Mouse (Mus musculus) midbrain, embryonic 15.5 days (tissue): ENCODE results near the gene S100a4. TPM values are rescaled to one million over a fixed set of nuclear protein-coding genes. Genes with fewer than 3 reads are reported as not detected.

ENCODE experiments used
- ATAC-seq: fragments of 200-750 bp; cut with Nextera tagmentation; replicated peaks from 2 replicates; pipeline ENCODE4 v1.8.0; 2017; ENCODE audit warnings: moderate TSS enrichment
- H3K27ac ChIP-seq: fragments of 300-500 bp; sonication (generic); 2 replicates; pipeline ENCODE4 v1.5.1; 2015; ENCODE audit warnings: mild to moderate bottlenecking, inconsistent platforms
- H3K27me3 ChIP-seq: fragments of 300-500 bp; sonication (generic); replicated peaks from 2 replicates; pipeline ENCODE4 v1.6.1; 2015; ENCODE audit warnings: inconsistent platforms
- H3K36me3 ChIP-seq: fragments of 300-500 bp; sonication (generic); replicated peaks from 2 replicates; pipeline ENCODE4 v1.6.1; 2015; ENCODE audit warnings: inconsistent platforms
- H3K4me1 ChIP-seq: fragments of 300-500 bp; sonication (generic); 2 replicates; pipeline ENCODE4 v1.6.1; 2015; ENCODE audit warnings: inconsistent platforms
- H3K4me2 ChIP-seq: fragments of 300-500 bp; sonication (generic); 2 replicates; pipeline ENCODE4 v1.6.1; 2015; ENCODE audit warnings: inconsistent platforms, mild to moderate bottlenecking, moderate library complexity
- H3K4me3 ChIP-seq: fragments of 300-500 bp; sonication (generic); 2 replicates; pipeline ENCODE4 v1.5.1; 2015; ENCODE audit warnings: mild to moderate bottlenecking, inconsistent platforms
- H3K9ac ChIP-seq: fragments of 300-500 bp; sonication (generic); 2 replicates; pipeline ENCODE4 v1.6.1; 2015; ENCODE audit warnings: mild to moderate bottlenecking, inconsistent platforms
- H3K9me3 ChIP-seq: fragments of 300-500 bp; sonication (generic); 2 replicates; pipeline ENCODE4 v1.6.1; 2016; ENCODE audit warnings: inconsistent platforms
- WGBS: fragments of 180-500 bp; shearing (Covaris S2); methylation state at CpG from one replicate; pipeline ENCODE4 v1.1.7; 2015; ENCODE audit warnings: mixed read lengths; 5-methylcytosine and 5-hydroxymethylcytosine counted together
- polyA plus RNA-seq: library from polyadenylated mRNA; unstranded; fragments of >200 nt; fragmentation: Nextera tagmentation; extraction: Ambion mirVana; gene quantifications from 2 replicates; pipeline ENCODE4 v1.2.1, GENCODE M21; 2015

The S100a4 gene
- polyA plus RNA-seq, 1 experiment from 2014 or later = 0.52 TPM

DNA sequence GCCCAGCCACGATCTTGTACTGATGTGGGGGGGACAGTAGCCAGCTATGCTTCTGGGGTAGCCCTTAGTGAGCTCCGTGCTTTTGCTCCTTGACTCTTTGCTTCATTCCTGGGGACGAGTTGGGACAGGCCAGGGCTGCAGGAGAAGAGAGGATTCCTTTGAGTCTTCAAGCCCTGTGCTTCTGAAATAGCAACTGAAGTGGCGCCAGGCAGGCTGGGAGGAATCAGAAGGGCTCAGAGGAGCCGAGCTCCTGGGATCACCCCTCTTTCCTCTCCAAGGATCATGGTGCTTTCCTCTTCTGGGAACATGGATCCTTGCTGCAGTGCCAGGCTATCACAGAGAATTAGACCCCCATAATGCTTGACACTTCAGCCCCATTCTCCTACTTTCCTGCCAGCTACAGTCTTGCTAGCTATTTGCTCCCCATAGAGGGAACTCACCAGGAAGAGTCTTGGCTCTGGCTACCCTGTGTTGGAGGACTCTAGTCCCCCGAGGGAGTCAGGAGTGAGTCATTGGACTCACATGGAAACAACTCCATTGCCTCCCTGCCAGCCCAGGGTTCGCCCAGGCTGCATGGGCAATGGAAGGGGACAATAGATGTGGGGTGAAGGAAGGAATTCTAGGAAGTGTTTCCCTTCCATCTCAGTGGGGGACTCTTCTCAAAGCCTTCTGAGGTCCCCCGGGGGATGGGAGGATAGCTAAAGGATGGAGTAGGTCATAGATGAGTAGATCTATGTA is 2.9 kb upstream of the S100a4 start:
- Histone ChIP-seq H3K4me1 (no peaks in the 10 kb centered on the region), H3K9ac (no peak overlapping the region), H3K4me3 (no peak overlapping the region), H3K27ac (no peak overlapping the region), H3K27me3 (no peaks in the 10 kb centered on the region), H3K36me3 (no peaks in the 10 kb centered on the region), H3K9me3 (no peaks in the 10 kb centered on the region), H3K4me2 (no peak overlapping the region)
- WGBS = 83% methylated on average over 8 of the region's 8 CpGs
- no peak for ATAC-seq

GRCm38 (mm10) chr3:90601486-90602110 is 2.0 kb upstream of the S100a4 start, which contains the start of gene Gm42674:
Gm42674 (plus strand) TSS chr3:90601904.
- H3K4me2 ChIP-seq = no peak within 1 kb of the TSS
- 88% methylated on average over 11 of the region's 11 CpGs for WGBS
- H3K4me3 ChIP-seq = no peak within 1 kb of the TSS
- ATAC-seq = no peak
- no peaks in the 10 kb centered on the region for H3K36me3 ChIP-seq
- H3K27me3 ChIP-seq = no peaks in the 10 kb centered on the region
- no peak within 1 kb of the TSS for H3K9ac ChIP-seq
- no peak within 1 kb of the TSS for H3K27ac ChIP-seq
- H3K4me1 ChIP-seq = no peaks in the 10 kb centered on the region
- no peaks in the 10 kb centered on the region for H3K9me3 ChIP-seq

GRCm38 (mm10) chr3:90604416-90604815 is 845 bp downstream of the S100a4 start:
- WGBS = 64% methylated on average over 4 of the region's 4 CpGs
- ATAC-seq = 0 out of 2 replicates have a peak, but pooled peaks have one; percentile 14
- H3K9me3 ChIP-seq = no peaks in the 10 kb centered on the region

GRCm38 (mm10) chr3:90605049-90605448 is 1.5 kb downstream of the S100a4 start:
- no peak overlapping the region for H3K4me3 ChIP-seq
- ATAC-seq = no peak
- no peak overlapping the region for H3K27ac ChIP-seq
- no peak overlapping the region for H3K9ac ChIP-seq
- no peaks in the 10 kb centered on the region for H3K27me3 ChIP-seq
- WGBS = 83% methylated on average over 3 of the region's 3 CpGs
- H3K36me3 ChIP-seq = no peaks in the 10 kb centered on the region
- no peaks in the 10 kb centered on the region for H3K4me1 ChIP-seq
- no peak overlapping the region for H3K4me2 ChIP-seq
- H3K9me3 ChIP-seq = no peaks in the 10 kb centered on the region

More at GRCm38 (mm10) chr3:90604416-90604815, 845 bp downstream of the S100a4 start:
- Histone ChIP-seq H3K4me3 (no peak overlapping the region), H3K4me1 (no peaks in the 10 kb centered on the region), H3K36me3 (no peaks in the 10 kb centered on the region), H3K27ac (no peak overlapping the region), H3K9ac (no peak overlapping the region), H3K4me2 (no peak overlapping the region), H3K27me3 (no peaks in the 10 kb centered on the region)

DNA sequence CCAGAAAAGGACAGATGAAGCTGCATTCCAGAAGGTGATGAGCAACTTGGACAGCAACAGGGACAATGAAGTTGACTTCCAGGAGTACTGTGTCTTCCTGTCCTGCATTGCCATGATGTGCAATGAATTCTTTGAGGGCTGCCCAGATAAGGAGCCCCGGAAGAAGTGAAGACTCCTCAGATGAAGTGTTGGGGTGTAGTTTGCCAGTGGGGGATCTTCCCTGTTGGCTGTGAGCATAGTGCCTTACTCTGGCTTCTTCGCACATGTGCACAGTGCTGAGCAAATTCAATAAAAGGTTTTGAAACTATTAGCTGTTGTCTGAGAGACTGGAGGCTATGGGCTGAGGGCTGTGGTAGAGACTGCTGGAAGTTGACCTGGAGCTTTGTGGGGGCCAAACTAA is 2.2 kb downstream of the S100a4 start:
- no peak overlapping the region for H3K4me3 ChIP-seq
- 87% methylated on average over 2 of the region's 2 CpGs for WGBS
- H3K9ac ChIP-seq = no peak overlapping the region
- no peak for ATAC-seq
- H3K36me3 ChIP-seq = no peaks in the 10 kb centered on the region
- H3K4me1 ChIP-seq = no peaks in the 10 kb centered on the region
- H3K9me3 ChIP-seq = no peaks in the 10 kb centered on the region
- no peak overlapping the region for H3K4me2 ChIP-seq
- no peak overlapping the region for H3K27ac ChIP-seq
- no peaks in the 10 kb centered on the region for H3K27me3 ChIP-seq

GRCm38 (mm10) chr3:90606185-90606584 is 2.6 kb downstream of the S100a4 start:
- no peak for ATAC-seq
- WGBS = 90% methylated on average over 6 of the region's 6 CpGs
- no peaks in the 10 kb centered on the region for H3K36me3 ChIP-seq
- no peak overlapping the region for H3K9ac ChIP-seq
- no peak overlapping the region for H3K4me2 ChIP-seq
- no peaks in the 10 kb centered on the region for H3K4me1 ChIP-seq
- no peaks in the 10 kb centered on the region for H3K27me3 ChIP-seq
- H3K9me3 ChIP-seq = no peaks in the 10 kb centered on the region
- H3K27ac ChIP-seq = no peak overlapping the region
- H3K4me3 ChIP-seq = no peak overlapping the region

GRCm38 (mm10) chr3:90607361-90607760 is 3.8 kb downstream of the S100a4 start:
- Histone ChIP-seq H3K4me3 (no peak overlapping the region), H3K9ac (no peak overlapping the region), H3K27ac (no peak overlapping the region), H3K4me1 (no peaks in the 10 kb centered on the region), H3K4me2 (no peak overlapping the region), H3K36me3 (no peaks in the 10 kb centered on the region), H3K27me3 (no peaks in the 10 kb centered on the region), H3K9me3 (no peaks in the 10 kb centered on the region)
- no peak for ATAC-seq
- 90% methylated on average over 3 of the region's 3 CpGs for WGBS

- Histone ChIP-seq H3K4me1 (peaks cover 7% of the 10 kb centered on the region), H3K36me3 (no peaks in the 10 kb centered on the region), H3K4me3 (no peak within 1 kb of the TSS), H3K9ac (no peak within 1 kb of the TSS), H3K27ac (no peak within 1 kb of the TSS), H3K9me3 (no peaks in the 10 kb centered on the region), H3K4me2 (no peak within 1 kb of the TSS), H3K27me3 (peaks cover under 1% of the 10 kb centered on the region)
- no peak for ATAC-seq
- 65% methylated on average over 3 of the region's 3 CpGs for WGBS
Measured at GRCm38 (mm10) chr3:90608223-90608622, 4.7 kb downstream of the S100a4 start, which contains the start of gene S100a5. S100a5 (plus strand) TSS chr3:90608523.

- no peak overlapping the region for H3K9ac ChIP-seq
- no peak overlapping the region for H3K27ac ChIP-seq
- no peak for ATAC-seq
- no peaks in the 10 kb centered on the region for H3K36me3 ChIP-seq
- no peak overlapping the region for H3K4me2 ChIP-seq
- H3K27me3 ChIP-seq = peaks cover 4% of the 10 kb centered on the region
- peaks cover 7% of the 10 kb centered on the region for H3K4me1 ChIP-seq
- no peak overlapping the region for H3K4me3 ChIP-seq
- H3K9me3 ChIP-seq = no peaks in the 10 kb centered on the region
Measured at GRCm38 (mm10) chr3:90609102-90609501, 5.5 kb downstream of the S100a4 start.

DNA sequence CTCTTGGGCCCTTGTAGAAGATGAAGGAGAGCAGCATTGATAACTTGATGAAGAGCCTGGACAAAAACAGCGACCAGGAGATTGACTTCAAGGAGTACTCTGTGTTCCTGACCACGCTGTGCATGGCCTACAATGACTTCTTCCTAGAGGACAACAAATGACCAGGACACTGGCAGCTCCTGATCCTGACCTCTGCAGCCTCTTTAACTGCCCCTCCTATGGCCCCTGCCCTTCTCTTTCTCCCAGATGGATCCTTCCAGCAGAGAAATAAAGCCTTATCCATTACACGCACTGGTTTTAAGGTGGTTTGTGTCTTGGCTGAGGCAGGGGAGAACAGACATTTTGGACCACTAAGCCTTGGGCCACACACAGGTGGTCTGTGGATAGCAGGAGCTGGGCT is 7.9 kb downstream of the S100a4 start:
- no peak for ATAC-seq
- no peaks in the 10 kb centered on the region for H3K36me3 ChIP-seq
- H3K9me3 ChIP-seq = no peaks in the 10 kb centered on the region
- H3K9ac ChIP-seq = no peak overlapping the region
- H3K27ac ChIP-seq = no peak overlapping the region
- no peak overlapping the region for H3K4me2 ChIP-seq
- H3K4me1 ChIP-seq = peaks cover 7% of the 10 kb centered on the region
- H3K27me3 ChIP-seq = peaks cover 4% of the 10 kb centered on the region
- H3K4me3 ChIP-seq = no peak overlapping the region
- WGBS = 91% methylated on average over 3 of the region's 3 CpGs

DNA sequence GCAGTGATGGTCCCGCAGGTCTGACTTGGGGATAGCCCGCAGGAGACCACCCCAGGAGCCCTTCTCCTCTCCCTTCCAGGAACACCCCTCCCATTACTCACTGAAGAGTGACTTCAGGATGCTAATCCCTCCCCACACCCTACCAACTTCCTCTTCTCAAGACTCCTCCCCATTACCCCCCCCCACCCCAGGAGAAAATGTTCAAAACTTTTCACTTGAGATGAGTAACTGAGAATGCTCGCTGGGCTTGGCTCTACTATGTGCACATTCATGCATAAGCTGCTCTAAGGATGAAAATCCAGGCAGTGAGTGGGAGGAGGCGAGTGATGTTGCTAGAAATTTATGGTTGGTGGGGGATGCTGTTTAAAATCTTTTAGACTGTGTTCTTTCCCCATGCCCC is 8.5 kb downstream of the S100a4 start:
- H3K4me3 ChIP-seq = no peak overlapping the region
- H3K9me3 ChIP-seq = no peaks in the 10 kb centered on the region
- no peak overlapping the region for H3K9ac ChIP-seq
- no peak overlapping the region for H3K27ac ChIP-seq
- ATAC-seq = no peak
- H3K27me3 ChIP-seq = peaks cover 4% of the 10 kb centered on the region
- H3K4me1 ChIP-seq = peaks cover 7% of the 10 kb centered on the region
- H3K36me3 ChIP-seq = no peaks in the 10 kb centered on the region
- no peak overlapping the region for H3K4me2 ChIP-seq
- 69% methylated on average over 4 of the region's 4 CpGs for WGBS

DNA sequence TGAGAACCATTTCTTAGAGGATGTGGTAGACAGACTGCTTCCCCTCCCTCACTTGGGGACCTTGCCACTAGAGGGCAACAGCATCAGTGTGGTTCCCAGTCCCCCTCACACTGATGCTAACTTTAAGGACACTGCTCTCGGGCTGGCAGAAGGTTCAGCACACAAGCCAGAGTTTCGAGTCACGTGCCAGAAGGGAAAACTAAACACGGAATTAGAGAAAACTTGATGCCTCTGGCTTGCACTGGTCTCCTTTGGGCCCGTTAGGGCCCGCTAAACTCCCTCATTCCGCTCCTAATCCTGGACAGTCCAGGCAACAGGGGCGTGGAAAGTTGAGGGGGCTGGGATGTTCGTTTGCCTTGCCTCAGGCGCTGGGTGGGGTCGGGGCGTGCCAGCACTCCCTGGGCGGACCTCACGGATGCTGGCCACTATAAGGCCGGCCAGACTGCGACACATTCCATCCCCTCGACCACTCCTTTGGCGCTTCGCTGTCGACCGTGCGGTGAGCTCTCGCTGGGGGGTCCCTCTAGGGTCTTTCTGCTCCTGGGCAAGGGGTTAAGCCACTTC is 9.2 kb downstream of the S100a4 start, which contains the start of gene S100a6:
Gene S100a6, plus strand, starts transcription at position 155 of the 564 bp plus-strand sequence.
- Histone ChIP-seq H3K9ac (no peak within 1 kb of the TSS), H3K36me3 (no peaks in the 10 kb centered on the region), H3K9me3 (no peaks in the 10 kb centered on the region), H3K4me1 (peaks cover 7% of the 10 kb centered on the region), H3K4me2 (peak within 1 kb of the TSS; percentile 61), H3K4me3 (peak within 1 kb of the TSS; percentile 30), H3K27ac (no peak within 1 kb of the TSS), H3K27me3 (peaks cover 4% of the 10 kb centered on the region)
- WGBS = 1% methylated on average over 23 of the region's 23 CpGs
- peak; percentile 68 for ATAC-seq
